19 mouse cellular contexts compared by ENCODE assay signal in genomic region chr8:46801153-46801684, GRCm38 (mm10).
DNase-seq lines count a peak whose midpoint lies in the region; ATAC-seq and TF ChIP-seq lines count a peak whose summit lies in the region.
"Had no signal": no experiment of that assay in that cellular context is flagged by ENCODE, and none has a peak within 500 bp of the region (broad histone marks: within the 10 kb centered on the region; RNA-seq: fewer than 3 reads in every experiment).

No protein-coding gene starts in this region.

- H3K9ac ChIP-seq in lung, postnatal 0 days (replicated peaks; ENCODE audit: low read depth) = no peak overlapping the region
- H3K9ac ChIP-seq in liver, embryonic 14.5 days (replicated peaks) = no peak overlapping the region
- no peak overlapping the region for H3K9ac ChIP-seq in midbrain, embryonic 13.5 days (replicated peaks)
- H3K9ac ChIP-seq: embryonic facial prominence, embryonic 15.5 days; hindbrain, embryonic 12.5 days; limb, embryonic 15.5 days had no signal

- WGBS in lung, postnatal 0 days = 11% methylated on average over 1 of the region's 1 CpGs
- 9% methylated on average over 1 of the region's 1 CpGs for WGBS in liver, embryonic 14.5 days (ENCODE audit: insufficient replicate concordance)
- WGBS in midbrain, embryonic 13.5 days = 82% methylated on average over 1 of the region's 1 CpGs

- no peak overlapping the region for H3K4me2 ChIP-seq in lung, postnatal 0 days (replicated peaks; ENCODE audit: low read depth, low read length)
- no peak overlapping the region for H3K4me2 ChIP-seq in liver, embryonic 14.5 days (ENCODE audit: low read depth)
- no peak overlapping the region for H3K4me2 ChIP-seq in midbrain, embryonic 13.5 days (replicated peaks)
- H3K4me2 ChIP-seq: embryonic facial prominence, embryonic 15.5 days; hindbrain, embryonic 12.5 days; limb, embryonic 15.5 days had no signal

- no peak for TF ChIP-seq EP300 in lung, postnatal 0 days (IDR thresholded peaks at IDR 0.05)
- TF ChIP-seq EP300 in liver, embryonic 14.5 days (IDR thresholded peaks at IDR 0.05; ENCODE audit: low read depth) = 0 out of 2 replicates have a peak, but pooled peaks have one; percentile 14

- ATAC-seq in lung, postnatal 0 days = no peak
- ATAC-seq in liver, embryonic 14.5 days (ENCODE audit: insufficient read depth) = no peak
- no peak for ATAC-seq in midbrain, embryonic 13.5 days
- ATAC-seq: inflammation-experienced regulatory T-cells, adult 6 months had no signal

- peaks cover 21% of the 10 kb centered on the region for H3K4me1 ChIP-seq in lung, postnatal 0 days (ENCODE audit: insufficient read depth, low read depth, low read length)
- peaks cover 4 to 6% of the 10 kb centered on the region in 2 experiments; a peak in 2 of 4 replicates for H3K4me1 ChIP-seq in liver, embryonic 14.5 days (replicated peaks; ENCODE audit: control insufficient read depth in 2 of 2, insufficient read depth in 2 of 2, low read length in 1 of 2)
- H3K4me1 ChIP-seq in midbrain, embryonic 13.5 days (replicated peaks) = no peaks in the 10 kb centered on the region
- H3K4me1 ChIP-seq: forebrain, embryonic 10.5 days; hindbrain, embryonic 12.5 days; limb, embryonic 15.5 days had no signal

- H3K27me3 ChIP-seq in lung, postnatal 0 days (replicated peaks; ENCODE audit: insufficient read depth, low read length) = no peaks in the 10 kb centered on the region
- no peaks in the 10 kb centered on the region for H3K27me3 ChIP-seq in liver, embryonic 14.5 days (ENCODE audit: control insufficient read depth, insufficient read depth, low read length)
- no peaks in the 10 kb centered on the region for H3K27me3 ChIP-seq in midbrain, embryonic 13.5 days
- H3K27me3 ChIP-seq: embryonic facial prominence, embryonic 15.5 days; hindbrain, embryonic 12.5 days; limb, embryonic 15.5 days had no signal

- no peak overlapping the region for H3K4me3 ChIP-seq in lung, postnatal 0 days (ENCODE audit: low read depth, low read length)
- no peak overlapping the region for H3K4me3 ChIP-seq in liver, embryonic 14.5 days (ENCODE audit: insufficient read depth in 1 of 2, low read depth in 2 of 2, low read length in 2 of 2)
- H3K4me3 ChIP-seq in midbrain, embryonic 13.5 days (replicated peaks) = no peak overlapping the region
- H3K4me3 ChIP-seq: embryonic facial prominence, embryonic 15.5 days; forebrain, embryonic 10.5 days; hindbrain, embryonic 12.5 days; limb, embryonic 15.5 days had no signal

- H3K36me3 ChIP-seq in lung, postnatal 0 days (ENCODE audit: insufficient read depth, low read length) = peaks cover 16% of the 10 kb centered on the region
- peaks cover 1% of the 10 kb centered on the region for H3K36me3 ChIP-seq in liver, embryonic 14.5 days (replicated peaks; ENCODE audit: control insufficient read depth, insufficient read depth, low read depth)
- peaks cover 13% of the 10 kb centered on the region for H3K36me3 ChIP-seq in midbrain, embryonic 13.5 days

- H3K27ac ChIP-seq in lung, postnatal 0 days (ENCODE audit: low read length) = peak overlapping the region; percentile 66
- no peak overlapping the region for H3K27ac ChIP-seq in liver, embryonic 14.5 days
- no peak overlapping the region for H3K27ac ChIP-seq in midbrain, embryonic 13.5 days
- H3K27ac ChIP-seq: embryonic facial prominence, embryonic 15.5 days; forebrain, embryonic 10.5 days; hindbrain, embryonic 12.5 days; kidney, postnatal 0 days; limb, embryonic 15.5 days; macrophage had no signal

- DNase-seq in lung, postnatal 0 days (ENCODE audit: low spot score) = no peak
- no peak for DNase-seq in lung, postnatal 25 days (ENCODE audit: low spot score)
- peak; percentile 29 for DNase-seq in liver
- no peak for DNase-seq in liver, embryonic 14.5 days (ENCODE audit: low read depth in 3 of 3, low spot score in 3 of 3)
- DNase-seq in yolk sac, embryonic 10.5 days (ENCODE audit: low spot score) = peak; percentile 74
- no peak for DNase-seq in cerebellum, adult 18-20 months
- DNase-seq: cerebellum, adult 9-11 months; embryo, embryonic 11 days; gastrocnemius, postnatal 10 days; heart, postnatal 10 days; right cerebral cortex, postnatal 25 days had no signal

- no peak for TF ChIP-seq CTCF in lung, postnatal 0 days (IDR thresholded peaks at IDR 0.05)
- TF ChIP-seq CTCF in liver, embryonic 14.5 days (IDR thresholded peaks at IDR 0.05; ENCODE audit: low read depth) = no peak

- H3K9me3 ChIP-seq in lung, postnatal 0 days (ENCODE audit: low read length) = no peaks in the 10 kb centered on the region
- H3K9me3 ChIP-seq in liver, embryonic 14.5 days (ENCODE audit: control insufficient read depth, low read length) = no peaks in the 10 kb centered on the region
- no peaks in the 10 kb centered on the region for H3K9me3 ChIP-seq in midbrain, embryonic 13.5 days
- H3K9me3 ChIP-seq: embryonic facial prominence, embryonic 15.5 days; forebrain, embryonic 10.5 days; hindbrain, embryonic 12.5 days had no signal

Comparison
In these comparisons a context has a peak if more than half of its experiments do, and no peak if none do; other contexts are left out.
1. DNase-seq: peak in liver (single experiment) and yolk sac, embryonic 10.5 days (single experiment); none in lung, postnatal 0 days (single experiment), lung, postnatal 25 days (single experiment), liver, embryonic 14.5 days (0 of 3) and cerebellum, adult 18-20 months (0 of 2).